Mouse (Mus musculus) left cerebral cortex, adult 18-20 months (tissue): ENCODE measurements around the gene Gm49393. TPM values are rescaled to one million over a fixed set of nuclear protein-coding genes. Genes with fewer than 3 reads are reported as not detected.

ENCODE experiments used
- DNase-seq, 2 experiments: peaks; one replicate each; pipeline ENCODE4 v3.0.0; 2021 to 2022; ENCODE audit warnings: low spot score in 2 of 2, mixed read lengths in 1 of 2
- total RNA-seq, 2 experiments: library from RNA; stranded (reverse); gene quantifications; 2 replicates each; pipeline ENCODE4 v1.2.3; 2021

The Gm49393 gene
- total RNA-seq, 2 experiments from 2014 or later, result not detected

DNA sequence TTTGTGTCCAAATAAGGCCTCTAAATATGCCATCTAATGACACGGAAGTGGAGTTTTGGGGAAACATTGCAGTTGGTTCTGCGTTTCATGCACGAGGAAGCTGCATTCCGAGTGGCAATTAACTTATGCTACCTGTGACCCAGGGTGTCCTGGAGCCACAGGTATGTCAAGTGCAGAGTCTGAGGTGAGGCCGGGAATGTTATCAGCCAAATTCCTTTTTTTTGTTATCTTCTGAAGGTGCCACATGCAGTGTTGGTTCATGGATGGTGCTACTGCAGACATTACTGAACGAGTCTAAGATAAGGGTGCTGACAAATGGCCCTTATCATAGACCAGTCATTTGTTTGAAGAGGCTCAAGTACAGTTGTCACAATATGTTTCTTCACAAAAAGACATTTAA is 122.6 kb downstream of the Gm49393 start:
- DNase-seq, result no peak

- DNase-seq, result no peak
These were observed 125.7 kb downstream of the Gm49393 start for GRCm38 (mm10) chr13:60809690-60810089.

Other genes with a start within 250 kb of the Gm49393 start
- not detected for gene BC051665, start 149.2 kb downstream of the Gm49393 start, total RNA-seq
- not detected for gene Ctsll3, start 132.7 kb downstream of the Gm49393 start, total RNA-seq
- not detected for gene 4930486L24Rik, start 71.1 kb downstream of the Gm49393 start, total RNA-seq
- under 1 TPM in 1 of 2 experiments, not detected in 1; 0.51 TPM for gene Gm49392, start 38.7 kb downstream of the Gm49393 start, total RNA-seq
- gene Ctla2b, start 38.1 kb downstream of the Gm49393 start, total RNA-seq, result 1 to 10 TPM; 1.9 to 2.2 TPM
- gene Tpbpb, start 30.7 kb downstream of the Gm49393 start, total RNA-seq, result not detected
- under 1 TPM; 0.49 to 0.66 TPM for gene Gm49391, start 981 bp upstream of the Gm49393 start, total RNA-seq
- gene Ctla2a, start 1.0 kb upstream of the Gm49393 start, total RNA-seq, result 10 to 100 TPM; 15.6 to 17.2 TPM
- not detected for gene Tpbpa, start 6.4 kb upstream of the Gm49393 start, total RNA-seq
- not detected for gene Ctsj, start 70.4 kb upstream of the Gm49393 start, total RNA-seq
- gene Ctsq, start 105.0 kb upstream of the Gm49393 start, total RNA-seq, result not detected
- gene Ctsr, start 228.7 kb upstream of the Gm49393 start, total RNA-seq, result not detected